Mouse (Mus musculus): ENCODE data around the gene Ccdc65. TPM values are rescaled to one million over a fixed set of nuclear protein-coding genes. Genes with fewer than 3 reads are reported as not detected.

Ccdc65 gene
- polyA plus RNA-seq (2015; fragmentation: Nextera tagmentation; extraction: Ambion mirVana) = 4.9 and 5.3 TPM in 2 replicates

DNA sequence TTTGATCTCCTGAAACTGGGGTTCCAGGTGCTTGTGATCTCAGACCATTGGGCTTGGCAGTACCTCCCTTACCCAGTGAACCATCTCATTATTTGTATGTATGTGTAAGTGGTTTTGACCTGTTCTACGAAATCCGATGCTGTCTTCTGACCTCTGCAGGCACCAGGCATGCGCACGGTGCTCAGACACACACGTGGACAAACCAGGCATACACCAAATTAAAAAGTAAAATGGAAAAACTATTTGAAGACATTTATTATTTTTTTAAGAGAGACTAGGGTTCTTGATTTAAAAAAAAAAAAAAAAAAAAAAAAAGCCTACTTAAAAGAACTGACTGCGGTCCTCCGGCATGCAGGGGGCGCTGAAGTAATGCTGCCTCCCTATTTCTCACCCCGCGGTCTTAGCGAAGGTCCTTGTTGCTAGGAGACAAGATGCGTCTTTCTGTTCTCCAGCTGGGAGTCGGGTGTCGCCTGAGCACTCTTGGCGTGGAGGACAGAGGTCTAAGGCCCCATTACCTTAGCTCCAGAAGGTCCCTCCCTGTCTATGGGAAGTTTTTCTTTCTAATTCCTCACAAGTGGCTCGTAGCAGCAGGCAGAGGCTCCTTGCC lies at the start of gene Ccdc65:
Gene Ccdc65, plus strand, starts transcription at position 442 of the 607 bp plus-strand sequence.
- Histone ChIP-seq H3K27me3 (ENCODE audit: control insufficient read depth, insufficient read depth, low read depth, low read length) (peaks cover 10% of the 10 kb centered on the region), H3K4me1 (replicated peaks; ENCODE audit: control insufficient read depth, insufficient read depth, low read length) (no peaks in the 10 kb centered on the region; the same call in 1 of the 2 replicates), H3K4me2 (ENCODE audit: low read depth, low read length) (peak within 1 kb of the TSS; percentile 64), H3K36me3 (ENCODE audit: control insufficient read depth, insufficient read depth, low read length) (no peaks in the 10 kb centered on the region), H3K9me3 (ENCODE audit: control insufficient read depth, low read length) (no peaks in the 10 kb centered on the region), H3K27ac (ENCODE audit: low read length) (no peak within 1 kb of the TSS), H3K4me3 (ENCODE audit: low read length) (peak within 1 kb of the TSS; percentile 50), H3K9ac (ENCODE audit: low read length) (peak within 1 kb of the TSS; percentile 48; the same call in 1 of the 2 replicates)
- peak; percentile 85 for ATAC-seq (ENCODE audit: low read depth)
- 15% methylated on average over 16 of the region's 16 CpGs for WGBS

DNA sequence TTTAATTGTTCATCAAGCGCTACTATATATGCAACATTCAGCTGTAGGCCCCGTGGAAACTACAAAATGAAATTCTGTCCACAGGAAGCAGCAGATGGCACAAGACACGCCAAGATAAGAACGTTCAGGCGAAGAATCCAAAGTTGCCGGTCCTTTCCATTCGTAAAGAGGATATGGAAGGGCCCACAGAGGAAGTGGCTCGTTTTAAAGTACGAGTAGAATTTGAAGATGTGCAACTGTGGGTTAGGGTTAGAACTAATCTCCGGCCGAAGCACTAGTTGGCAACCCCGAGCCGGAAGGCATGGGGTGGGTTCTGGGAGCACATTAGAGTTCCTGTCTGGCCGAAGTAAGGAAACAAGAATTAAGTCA lies 45.8 kb upstream of the Ccdc65 start:
- H3K9me3 ChIP-seq (ENCODE audit: control insufficient read depth, low read length) = no peaks in the 10 kb centered on the region
- peak overlapping the region; percentile 97 for H3K9ac ChIP-seq (ENCODE audit: low read length)
- H3K4me2 ChIP-seq (ENCODE audit: low read depth, low read length) = peak overlapping the region; percentile 82
- under 1% methylated on average over 14 of the region's 14 CpGs for WGBS
- peak overlapping the region; percentile 79 for H3K27ac ChIP-seq (ENCODE audit: low read length)
- H3K4me3 ChIP-seq (ENCODE audit: low read length) = peak overlapping the region; percentile 90
- H3K36me3 ChIP-seq (ENCODE audit: control insufficient read depth, insufficient read depth, low read length) = peaks cover 20% of the 10 kb centered on the region
- no peak; the same call in 1 of the 2 replicates for ATAC-seq (ENCODE audit: low read depth)
- no peaks in the 10 kb centered on the region for H3K27me3 ChIP-seq (ENCODE audit: control insufficient read depth, insufficient read depth, low read depth, low read length)
- peaks cover 8% of the 10 kb centered on the region for H3K4me1 ChIP-seq (replicated peaks; ENCODE audit: control insufficient read depth, insufficient read depth, low read length)

DNA sequence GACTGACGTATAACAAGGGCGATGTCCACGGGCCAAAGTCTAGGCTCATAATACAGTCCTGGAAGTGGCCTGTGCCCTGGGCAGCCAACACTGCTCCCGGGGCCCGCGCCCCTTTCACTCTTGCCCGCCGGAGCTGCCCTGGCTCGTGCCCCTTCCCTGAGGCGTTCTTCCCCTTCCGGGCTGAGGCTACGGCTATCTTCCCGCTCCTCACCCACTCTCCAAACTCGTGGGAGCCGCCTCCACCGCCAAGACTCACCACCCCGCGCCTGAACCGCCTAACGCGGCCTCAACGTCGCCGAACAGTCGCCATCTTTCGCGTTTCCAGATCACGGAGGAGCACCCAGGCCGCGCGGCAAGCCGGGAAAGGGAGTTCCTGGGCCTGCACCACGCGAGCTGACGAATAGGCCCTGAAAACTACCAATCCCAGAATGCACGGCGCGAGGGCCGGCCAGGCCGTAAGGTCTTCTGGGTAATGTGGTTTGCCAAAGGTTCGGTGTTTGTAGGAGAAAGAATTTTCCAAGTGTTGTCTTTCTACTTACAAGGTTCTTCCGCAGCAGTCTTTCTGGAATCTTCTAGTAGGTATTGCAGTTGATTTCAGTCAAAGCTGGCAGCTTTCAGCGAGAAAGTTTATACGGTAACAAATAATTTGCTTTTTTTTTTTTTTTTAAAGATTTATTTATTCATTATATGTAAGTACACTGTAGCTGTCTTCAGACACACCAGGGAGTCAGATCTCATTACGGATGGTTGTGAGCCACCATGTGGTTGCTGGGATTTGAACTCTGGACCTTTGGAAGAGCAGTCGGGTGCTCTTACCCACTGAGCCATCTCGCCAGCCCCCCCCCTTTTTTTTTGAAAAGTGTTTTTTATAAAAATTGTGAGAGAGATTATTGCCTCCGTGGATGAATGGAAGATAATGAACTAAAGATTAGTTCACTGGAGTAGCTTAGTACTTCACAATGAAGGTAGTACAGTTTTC lies 45.2 kb upstream of the Ccdc65 start, which contains the start of gene Ddx23:
Gene Ddx23, minus strand, starts transcription at position 328 of the 979 bp plus-strand sequence.
- ATAC-seq (ENCODE audit: low read depth) = peak; percentile 98
- Histone ChIP-seq H3K27ac (ENCODE audit: low read length) (peak within 1 kb of the TSS; percentile 79), H3K4me2 (ENCODE audit: low read depth, low read length) (peak within 1 kb of the TSS; percentile 82), H3K36me3 (ENCODE audit: control insufficient read depth, insufficient read depth, low read length) (peaks cover 14% of the 10 kb centered on the region), H3K9ac (ENCODE audit: low read length) (peak within 1 kb of the TSS; percentile 97), H3K4me3 (ENCODE audit: low read length) (peak within 1 kb of the TSS; percentile 90), H3K4me1 (replicated peaks; ENCODE audit: control insufficient read depth, insufficient read depth, low read length) (peaks cover 8% of the 10 kb centered on the region), H3K27me3 (ENCODE audit: control insufficient read depth, insufficient read depth, low read depth, low read length) (no peaks in the 10 kb centered on the region), H3K9me3 (ENCODE audit: control insufficient read depth, low read length) (no peaks in the 10 kb centered on the region)
- 3% methylated on average over 47 of the region's 48 CpGs for WGBS

DNA sequence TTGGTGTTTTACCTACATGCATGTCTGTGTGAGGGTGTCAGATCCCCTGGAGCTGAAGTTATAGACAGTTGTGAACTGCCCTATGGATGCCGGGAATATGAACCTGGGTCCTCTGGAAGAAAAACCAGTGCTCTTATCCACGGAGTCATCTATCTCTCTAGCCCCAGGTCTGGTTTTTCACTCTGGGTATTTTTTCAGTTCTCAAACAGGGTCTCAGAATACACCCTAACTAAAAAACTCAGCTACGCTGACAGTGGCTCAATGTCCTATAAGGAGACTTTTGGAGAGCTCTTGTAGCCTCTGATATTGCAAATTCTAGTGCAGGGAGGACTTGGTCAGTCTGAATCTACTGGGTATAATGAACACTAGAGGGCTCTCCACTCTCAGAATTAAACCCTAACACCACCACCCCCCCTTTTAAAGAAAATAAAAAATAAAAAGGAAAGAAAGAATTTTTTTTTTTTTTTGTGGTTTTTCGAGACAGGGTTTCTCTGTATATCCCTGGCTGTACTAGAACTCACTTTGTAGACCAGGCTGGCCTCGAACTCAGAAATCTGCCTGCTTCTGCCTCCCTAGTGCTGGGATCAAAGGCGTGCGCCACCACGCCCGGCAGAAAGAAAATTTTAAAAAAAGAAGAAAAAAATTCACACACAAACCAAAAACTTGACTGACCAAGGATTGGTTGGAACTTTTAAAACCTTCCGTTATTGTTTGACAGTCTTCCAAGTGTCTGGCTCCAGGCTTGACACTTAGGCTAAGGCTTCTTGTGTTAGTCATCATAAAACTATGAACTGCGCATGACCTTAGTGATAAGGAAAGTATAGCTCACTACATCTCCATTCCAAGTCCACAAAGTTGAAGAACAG lies 43.7 kb upstream of the Ccdc65 start:
- 65% methylated on average over 11 of the region's 11 CpGs for WGBS

DNA sequence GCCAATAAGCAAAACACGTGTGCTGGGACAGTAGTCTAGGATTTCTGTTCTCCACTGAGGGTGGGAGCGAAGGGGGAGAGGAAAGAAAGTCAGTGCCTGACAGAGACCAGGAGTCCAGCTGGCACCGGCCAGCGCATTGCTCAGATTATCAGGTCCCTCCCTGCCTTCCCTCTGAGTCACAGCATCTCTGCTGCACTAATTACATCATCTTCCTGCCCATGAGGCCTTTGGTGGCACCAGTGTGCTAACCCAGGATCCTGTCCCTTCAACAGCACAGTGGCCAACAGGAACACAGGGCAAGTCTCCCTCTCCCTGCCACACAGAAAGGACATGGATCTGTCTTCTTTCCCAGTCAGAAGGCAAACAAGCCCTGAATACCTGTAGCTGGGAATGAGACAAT lies 35.4 kb upstream of the Ccdc65 start:
- no peaks in the 10 kb centered on the region for H3K36me3 ChIP-seq (ENCODE audit: control insufficient read depth, insufficient read depth, low read length)
- no peak overlapping the region for H3K27ac ChIP-seq (ENCODE audit: low read length)
- H3K4me1 ChIP-seq (replicated peaks; ENCODE audit: control insufficient read depth, insufficient read depth, low read length) = peaks cover 16% of the 10 kb centered on the region
- no peak for ATAC-seq (ENCODE audit: low read depth)
- WGBS = 63% methylated on average over 4 of the region's 4 CpGs
- no peaks in the 10 kb centered on the region for H3K9me3 ChIP-seq (ENCODE audit: control insufficient read depth, low read length)
- peaks cover 38% of the 10 kb centered on the region for H3K27me3 ChIP-seq (ENCODE audit: control insufficient read depth, insufficient read depth, low read depth, low read length)
- H3K4me3 ChIP-seq (ENCODE audit: low read length) = no peak overlapping the region
- H3K4me2 ChIP-seq (ENCODE audit: low read depth, low read length) = no peak overlapping the region
- no peak overlapping the region for H3K9ac ChIP-seq (ENCODE audit: low read length)

More for the DNA sequence above, 43.7 kb upstream of the Ccdc65 start:
- Histone ChIP-seq H3K27me3 (ENCODE audit: control insufficient read depth, insufficient read depth, low read depth, low read length) (no peaks in the 10 kb centered on the region), H3K4me1 (replicated peaks; ENCODE audit: control insufficient read depth, insufficient read depth, low read length) (peaks cover 8% of the 10 kb centered on the region), H3K27ac (ENCODE audit: low read length) (no peak overlapping the region), H3K9me3 (ENCODE audit: control insufficient read depth, low read length) (no peaks in the 10 kb centered on the region), H3K4me2 (ENCODE audit: low read depth, low read length) (no peak overlapping the region), H3K4me3 (ENCODE audit: low read length) (no peak overlapping the region), H3K36me3 (ENCODE audit: control insufficient read depth, insufficient read depth, low read length) (peaks cover 3% of the 10 kb centered on the region; the same call in 1 of the 2 replicates), H3K9ac (ENCODE audit: low read length) (no peak overlapping the region)
- ATAC-seq (ENCODE audit: low read depth) = no peak

DNA sequence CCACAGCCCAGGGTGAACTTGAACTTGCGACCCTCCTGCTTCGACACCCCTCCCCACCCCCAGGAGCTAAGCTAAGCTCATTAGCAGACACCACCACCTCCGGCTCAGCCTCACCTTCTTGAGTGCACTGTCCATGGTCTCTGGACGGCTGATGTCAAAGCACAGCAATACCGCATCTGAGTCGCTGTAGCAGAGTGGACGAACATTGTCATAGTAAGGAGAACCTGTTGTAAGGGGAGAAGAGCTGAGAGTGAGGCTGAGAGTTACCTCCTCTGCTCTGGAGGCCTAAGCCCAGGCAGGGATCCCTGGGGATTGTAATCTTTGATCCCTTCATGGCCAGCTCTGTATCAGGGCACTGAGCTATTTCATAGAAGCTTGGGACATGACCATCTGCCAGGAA lies 34.3 kb upstream of the Ccdc65 start:
- Histone ChIP-seq H3K9me3 (ENCODE audit: control insufficient read depth, low read length) (no peaks in the 10 kb centered on the region), H3K4me3 (ENCODE audit: low read length) (no peak overlapping the region), H3K4me1 (replicated peaks; ENCODE audit: control insufficient read depth, insufficient read depth, low read length) (peaks cover 16% of the 10 kb centered on the region), H3K9ac (ENCODE audit: low read length) (no peak overlapping the region), H3K36me3 (ENCODE audit: control insufficient read depth, insufficient read depth, low read length) (no peaks in the 10 kb centered on the region), H3K27me3 (ENCODE audit: control insufficient read depth, insufficient read depth, low read depth, low read length) (peaks cover 39% of the 10 kb centered on the region), H3K4me2 (ENCODE audit: low read depth, low read length) (no peak overlapping the region), H3K27ac (ENCODE audit: low read length) (no peak overlapping the region)
- WGBS = 76% methylated on average over 7 of the region's 7 CpGs
- no peak for ATAC-seq (ENCODE audit: low read depth)

DNA sequence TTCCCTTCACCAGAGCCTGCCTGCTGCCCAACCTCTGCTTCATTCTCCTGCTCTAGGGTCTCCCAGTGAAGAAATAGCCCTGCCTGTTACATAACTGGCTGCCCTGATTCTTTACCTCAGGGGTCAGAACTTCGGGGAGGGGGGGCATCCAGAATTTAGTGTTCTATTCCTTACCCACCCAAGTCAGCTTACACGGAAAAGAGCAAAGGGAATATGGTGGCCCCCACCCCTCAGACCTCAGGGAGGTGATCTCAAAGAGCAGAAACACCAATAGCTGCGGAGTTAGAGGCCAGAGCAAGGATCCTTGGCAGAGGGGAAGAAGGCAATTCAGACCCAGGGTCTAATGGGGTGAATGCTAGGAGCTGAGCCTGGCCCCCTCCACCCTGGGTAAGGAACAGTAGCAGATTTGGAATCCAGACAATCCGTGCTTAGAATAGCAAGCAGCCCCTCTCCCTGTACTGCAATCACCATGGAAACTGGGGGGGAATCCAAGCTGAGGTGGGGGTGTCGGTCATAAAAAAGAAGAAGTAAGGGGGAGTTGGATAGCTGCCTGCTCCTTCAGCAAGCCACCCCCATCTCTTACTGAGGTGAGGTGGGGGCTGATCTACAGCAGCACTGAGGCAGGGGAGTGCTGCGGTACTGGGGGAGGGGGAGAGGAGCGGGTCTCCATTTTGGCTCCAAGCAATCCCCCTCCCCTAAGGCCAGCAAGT lies 33.6 kb upstream of the Ccdc65 start:
- 39% methylated on average over 7 of the region's 7 CpGs for WGBS
- Histone ChIP-seq H3K4me3 (ENCODE audit: low read length) (no peak overlapping the region), H3K9me3 (ENCODE audit: control insufficient read depth, low read length) (no peaks in the 10 kb centered on the region), H3K27ac (ENCODE audit: low read length) (no peak overlapping the region), H3K36me3 (ENCODE audit: control insufficient read depth, insufficient read depth, low read length) (no peaks in the 10 kb centered on the region), H3K9ac (ENCODE audit: low read length) (no peak overlapping the region), H3K27me3 (ENCODE audit: control insufficient read depth, insufficient read depth, low read depth, low read length) (peaks cover 39% of the 10 kb centered on the region), H3K4me1 (replicated peaks; ENCODE audit: control insufficient read depth, insufficient read depth, low read length) (peaks cover 16% of the 10 kb centered on the region), H3K4me2 (ENCODE audit: low read depth, low read length) (no peak overlapping the region)
- ATAC-seq (ENCODE audit: low read depth) = no peak

DNA sequence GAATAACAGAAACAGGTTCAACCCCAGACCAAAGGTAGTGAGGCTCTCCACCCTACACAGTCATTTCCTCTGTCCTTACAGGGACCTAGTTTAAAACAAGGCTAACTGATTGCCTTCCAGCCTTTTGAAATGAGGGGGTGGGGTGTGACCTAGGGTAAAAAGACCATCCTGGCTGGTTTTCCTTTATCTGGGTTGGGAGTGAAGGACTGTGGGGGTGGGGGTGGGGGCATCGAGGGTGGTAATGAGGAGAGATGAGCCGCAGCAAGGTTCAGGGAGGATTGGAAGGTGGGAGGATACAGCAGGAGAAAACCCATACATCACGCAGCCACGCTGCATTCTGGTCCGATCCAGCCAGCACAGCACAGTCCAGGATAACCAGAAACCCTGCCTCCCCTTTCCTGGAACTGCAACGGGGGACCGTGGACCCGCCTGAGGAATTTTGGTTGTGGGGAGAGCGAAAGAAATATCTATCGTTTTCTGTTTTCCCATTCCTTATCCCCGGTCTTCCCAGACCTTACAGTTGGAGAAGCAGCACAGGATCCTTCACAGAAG lies 32.9 kb upstream of the Ccdc65 start:
- WGBS = 25% methylated on average over 11 of the region's 11 CpGs
- Histone ChIP-seq H3K36me3 (ENCODE audit: control insufficient read depth, insufficient read depth, low read length) (no peaks in the 10 kb centered on the region), H3K27me3 (ENCODE audit: control insufficient read depth, insufficient read depth, low read depth, low read length) (peaks cover 39% of the 10 kb centered on the region), H3K4me1 (replicated peaks; ENCODE audit: control insufficient read depth, insufficient read depth, low read length) (peaks cover 16% of the 10 kb centered on the region), H3K27ac (ENCODE audit: low read length) (no peak overlapping the region), H3K9ac (ENCODE audit: low read length) (no peak overlapping the region), H3K9me3 (ENCODE audit: control insufficient read depth, low read length) (no peaks in the 10 kb centered on the region), H3K4me2 (ENCODE audit: low read depth, low read length) (no peak overlapping the region), H3K4me3 (ENCODE audit: low read length) (no peak overlapping the region)
- ATAC-seq (ENCODE audit: low read depth) = no peak
